Mouse (Mus musculus) bone marrow macrophage, adult 2 months (primary cell): Measurements from ENCODE around the gene Iqsec1.

ENCODE experiments used
- CTCF ChIP-seq: IDR thresholded peaks from 2 replicates; pipeline ENCODE4 v1.5.1; 2012; ENCODE audit warnings: low read depth, mild to moderate bottlenecking, low read length, moderate library complexity
- POLR2A ChIP-seq: IDR thresholded peaks from 2 replicates; pipeline ENCODE4 v1.6.1; 2012; ENCODE audit warnings: mild to moderate bottlenecking, low read depth, low read length, borderline replicate concordance

DNA sequence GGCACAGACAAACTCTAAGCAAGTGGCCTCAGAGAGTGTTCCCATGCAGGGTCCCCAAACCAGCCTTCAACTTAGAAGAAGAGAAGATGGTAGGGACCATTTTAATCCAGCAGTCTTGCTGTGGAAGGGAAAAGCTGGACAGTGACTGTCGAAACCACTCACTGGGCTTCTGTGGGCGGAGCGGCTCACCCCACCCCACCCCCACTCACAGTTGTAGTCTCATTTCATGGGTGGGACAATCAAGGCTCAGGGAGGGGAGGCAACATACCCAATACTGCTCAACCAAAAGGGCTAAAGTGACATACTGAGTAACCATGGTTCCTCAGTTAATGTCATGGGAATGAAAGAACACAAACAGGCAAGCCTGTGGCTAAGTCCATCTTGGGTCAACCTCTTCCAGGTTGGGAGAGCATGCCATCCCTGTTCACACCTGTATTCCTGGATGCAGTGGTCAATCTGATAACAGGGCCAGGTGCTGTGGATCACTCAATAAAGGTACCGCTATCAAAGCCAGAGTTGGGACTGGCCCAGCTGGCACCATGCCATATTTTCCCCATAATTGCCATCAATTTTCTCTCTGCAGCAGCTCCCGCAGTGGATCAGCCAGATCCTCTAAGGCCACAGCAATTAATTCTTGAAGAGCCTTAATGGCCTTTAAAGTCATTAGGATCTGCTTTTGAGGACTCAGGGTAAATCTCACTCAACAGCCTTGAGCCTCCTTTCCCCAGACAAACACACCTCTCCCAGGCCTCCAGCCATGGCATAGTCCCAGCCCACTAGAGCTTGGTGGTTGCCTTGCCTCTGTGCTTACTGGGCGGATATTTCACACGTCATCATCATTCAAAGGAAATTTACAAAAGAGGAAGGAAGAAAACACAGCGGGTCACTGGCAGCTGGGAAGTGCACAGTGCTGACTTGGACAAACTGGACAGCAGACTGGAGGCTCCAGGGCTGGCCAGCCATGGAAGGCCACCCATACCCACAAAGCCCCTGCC is 275.7 kb downstream of the Iqsec1 start:
- TF ChIP-seq CTCF (no peak), POLR2A (no peak)
